Mouse (Mus musculus) forebrain, embryonic 12.5 days (tissue): ENCODE results near the gene Zfhx2. TPM values are rescaled to one million over a fixed set of nuclear protein-coding genes. Genes with fewer than 3 reads are reported as not detected.
A peak's percentile ranks its signal among the peaks of the same experiment; 100 is the strongest.

ENCODE experiments used
- ATAC-seq: fragments of 200-750 bp; cut with Nextera tagmentation; 2 replicates; pipeline ENCODE4 v1.8.0; 2017; ENCODE audit warnings: moderate TSS enrichment; ENCODE audit not compliant: low FRiP score
- H3K27ac ChIP-seq: fragments of 300-500 bp; sonication (generic); 2 replicates; pipeline ENCODE4 v1.5.1; 2016; ENCODE audit warnings: mild to moderate bottlenecking
- H3K27me3 ChIP-seq: fragments of 300-500 bp; sonication (generic); 2 replicates; pipeline ENCODE4 v1.6.1; 2016; ENCODE audit warnings: mild to moderate bottlenecking
- H3K36me3 ChIP-seq: fragments of 300-500 bp; sonication (generic); replicated peaks from 2 replicates; pipeline ENCODE4 v1.6.1; 2016; ENCODE audit warnings: mild to moderate bottlenecking
- H3K4me1 ChIP-seq: fragments of 300-500 bp; sonication (generic); 2 replicates; pipeline ENCODE4 v1.6.1; 2016
- H3K4me2 ChIP-seq: fragments of 300-500 bp; sonication (generic); 2 replicates; pipeline ENCODE4 v1.6.1; 2016; ENCODE audit warnings: mild to moderate bottlenecking, moderate library complexity
- H3K4me3 ChIP-seq: fragments of 300-500 bp; sonication (generic); replicated peaks from 2 replicates; pipeline ENCODE4 v1.5.1; 2016; ENCODE audit warnings: mild to moderate bottlenecking
- H3K9ac ChIP-seq: fragments of 300-500 bp; sonication (generic); 2 replicates; pipeline ENCODE4 v1.6.1; 2016; ENCODE audit warnings: mild to moderate bottlenecking
- H3K9me3 ChIP-seq: fragments of 300-500 bp; sonication (generic); 2 replicates; pipeline ENCODE4 v1.6.1; 2016
- WGBS: fragments of 180-500 bp; shearing (Covaris S2); methylation state at CpG from one replicate; pipeline ENCODE4 v1.1.7; 2016; 5-methylcytosine and 5-hydroxymethylcytosine counted together
- polyA plus RNA-seq: library from polyadenylated mRNA; unstranded; fragments of >200 nt; fragmentation: Nextera tagmentation; extraction: Ambion mirVana; gene quantifications from 2 replicates; pipeline ENCODE4 v1.2.1, GENCODE M21; 2016

The Zfhx2 gene
- polyA plus RNA-seq, 1 experiment from 2014 or later, result 26.3 TPM

DNA sequence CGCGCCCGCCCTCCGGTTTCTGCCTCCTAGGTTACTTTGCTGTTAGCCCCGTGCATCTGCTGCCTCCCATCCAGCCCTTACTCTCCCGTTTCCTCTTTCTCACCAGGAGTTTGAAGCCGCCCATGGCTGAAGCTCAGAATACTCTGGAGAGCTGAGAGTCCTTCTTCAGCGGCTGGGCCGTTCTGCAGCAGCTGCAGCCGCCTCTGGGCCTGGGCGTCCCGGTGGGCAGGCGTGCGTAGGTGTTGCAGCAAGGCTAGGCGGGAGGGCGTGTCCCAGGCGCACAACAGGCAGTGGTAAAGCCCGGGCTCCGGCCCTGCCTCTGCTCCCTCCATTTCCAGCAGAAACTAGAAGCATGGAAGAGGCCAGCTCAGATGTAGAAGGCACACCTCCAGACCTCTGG, 20.4 kb downstream of the Zfhx2 start:
- WGBS, result 34% methylated on average over 19 of the region's 19 CpGs
- no peak for ATAC-seq
- Histone ChIP-seq H3K4me2 (peak overlapping the region; percentile 2; the same call in 1 of the 2 replicates), H3K9ac (no peak overlapping the region), H3K4me3 (no peak overlapping the region), H3K27ac (0 out of 2 replicates have a peak overlapping the region, but pooled peaks have one; percentile 25), H3K4me1 (peaks cover 28% of the 10 kb centered on the region), H3K9me3 (no peaks in the 10 kb centered on the region), H3K27me3 (peaks cover 6% of the 10 kb centered on the region; the same call in 1 of the 2 replicates), H3K36me3 (peaks cover 83% of the 10 kb centered on the region)

DNA sequence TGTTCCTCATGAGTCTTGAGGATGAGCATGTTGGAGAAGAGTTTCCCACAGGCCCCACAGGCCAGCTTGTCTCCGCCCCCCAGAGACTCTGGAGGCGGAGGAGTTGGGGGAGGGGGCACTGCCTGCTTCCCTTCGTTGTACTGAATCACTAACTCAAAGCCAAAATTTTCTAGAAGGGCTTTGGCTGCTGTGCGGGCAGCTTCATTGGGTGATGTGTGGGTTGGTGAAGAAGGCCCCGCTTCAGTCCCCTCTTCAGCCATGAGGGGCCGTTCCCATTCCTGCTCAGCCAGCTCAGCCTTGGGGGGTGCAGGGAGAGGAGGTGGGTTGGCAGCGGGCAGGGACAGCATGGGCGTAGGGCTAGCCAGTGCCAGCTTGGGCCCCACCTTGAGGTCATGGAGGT, 26.1 kb downstream of the Zfhx2 start:
- Histone ChIP-seq H3K9me3 (no peaks in the 10 kb centered on the region), H3K27me3 (no peaks in the 10 kb centered on the region), H3K36me3 (peaks cover 84% of the 10 kb centered on the region), H3K4me3 (no peak overlapping the region), H3K4me2 (no peak overlapping the region), H3K27ac (no peak overlapping the region), H3K4me1 (peaks cover 26% of the 10 kb centered on the region), H3K9ac (no peak overlapping the region)
- no peak for ATAC-seq
- WGBS, result 91% methylated on average over 8 of the region's 8 CpGs

- Histone ChIP-seq H3K27ac (no peak overlapping the region), H3K4me3 (no peak overlapping the region), H3K36me3 (peaks cover 78% of the 10 kb centered on the region), H3K9me3 (no peaks in the 10 kb centered on the region), H3K27me3 (no peaks in the 10 kb centered on the region), H3K4me2 (no peak overlapping the region), H3K4me1 (peaks cover 32% of the 10 kb centered on the region), H3K9ac (no peak overlapping the region)
- ATAC-seq, result no peak
- WGBS, result 92% methylated on average over 13 of the region's 13 CpGs
Observed at GRCm38 (mm10) chr14:55065391-55065790, 26.7 kb downstream of the Zfhx2 start.

DNA sequence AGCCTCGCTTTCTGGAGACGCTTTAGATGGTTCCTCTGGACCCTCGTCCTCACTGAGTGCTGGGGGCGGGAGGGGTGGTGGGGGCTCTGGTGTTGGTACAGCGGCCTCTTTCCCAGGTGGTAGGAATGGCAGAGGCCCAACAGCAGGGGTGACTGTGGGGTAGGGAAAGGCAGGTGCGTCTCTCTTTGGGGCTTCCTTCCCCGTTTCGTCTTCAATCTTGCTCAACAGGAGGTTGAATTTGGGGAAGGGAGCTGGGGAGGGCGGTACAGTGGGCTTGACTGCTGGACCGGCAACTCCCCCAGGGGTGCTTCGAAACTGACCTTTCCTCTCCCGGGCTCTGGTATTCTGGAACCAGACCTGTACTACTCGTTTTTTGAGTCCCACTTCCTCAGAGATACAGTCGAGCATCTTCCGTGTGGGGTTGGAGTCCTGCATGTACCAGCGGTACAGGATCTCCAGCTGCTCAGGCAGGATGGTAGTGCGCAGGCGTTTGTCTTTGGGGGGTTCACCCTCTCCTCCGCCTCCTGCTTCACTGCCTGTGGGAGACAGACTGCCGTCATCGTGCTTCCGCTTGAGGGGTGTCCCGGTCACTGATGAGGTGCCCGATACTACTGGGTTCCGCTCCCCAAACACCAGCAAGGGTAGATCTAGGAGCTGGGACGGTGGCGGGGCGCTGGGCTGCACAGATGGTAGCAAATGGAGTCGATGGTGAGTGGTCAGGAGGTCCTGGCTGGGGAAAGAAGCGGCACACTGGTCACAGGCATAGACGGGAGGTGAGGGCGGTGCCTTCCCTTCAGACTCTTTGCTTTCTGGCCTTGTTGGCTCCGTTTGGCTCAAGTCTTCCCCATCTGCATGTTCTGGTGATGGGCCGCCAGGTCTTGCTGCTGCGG, 27.4 kb downstream of the Zfhx2 start:
- Histone ChIP-seq H3K9me3 (no peaks in the 10 kb centered on the region), H3K27ac (no peak overlapping the region), H3K4me1 (peaks cover 37% of the 10 kb centered on the region), H3K9ac (no peak overlapping the region), H3K27me3 (no peaks in the 10 kb centered on the region), H3K36me3 (peaks cover 72% of the 10 kb centered on the region), H3K4me2 (no peak overlapping the region), H3K4me3 (no peak overlapping the region)
- ATAC-seq, result no peak
- 85% methylated on average over 35 of the region's 35 CpGs for WGBS

DNA sequence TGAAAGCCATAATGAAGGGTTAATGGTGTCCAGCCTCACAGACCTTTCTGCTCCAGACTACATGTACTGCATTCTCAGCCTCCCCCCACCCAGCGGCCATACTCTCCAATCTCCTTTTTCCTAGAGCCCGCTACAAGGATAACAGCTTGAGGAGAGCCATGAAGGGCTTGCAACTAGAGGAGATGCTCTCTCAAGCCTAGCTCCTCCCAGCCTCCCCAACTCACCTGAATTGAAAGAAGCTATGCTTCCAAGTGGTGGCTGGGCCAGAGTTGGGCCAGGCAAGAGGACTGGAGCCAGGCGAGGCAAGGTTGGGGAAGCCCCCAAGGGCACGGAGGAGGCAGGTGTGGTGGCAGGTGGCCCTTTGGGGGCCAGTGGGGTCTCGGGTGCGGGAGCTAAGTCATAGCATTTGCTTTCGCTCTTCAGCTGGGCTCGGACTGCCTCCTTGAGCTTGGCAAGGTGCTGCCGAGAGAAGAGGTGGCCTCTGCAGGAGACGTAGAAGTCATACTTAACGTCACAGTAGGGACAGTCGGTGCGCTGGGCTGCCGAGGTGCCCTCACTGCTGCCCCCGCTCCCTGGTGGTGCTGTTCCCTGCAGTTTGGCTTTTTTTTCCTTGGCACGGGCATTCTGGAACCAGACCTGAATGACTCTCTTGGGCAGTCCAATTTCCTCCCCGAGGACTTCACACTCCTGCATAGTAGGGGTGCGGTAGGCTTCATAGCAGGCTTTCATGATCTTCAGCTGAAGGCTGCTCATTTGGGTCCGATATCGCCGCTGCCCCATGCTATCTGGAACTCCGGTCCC, 28.3 kb downstream of the Zfhx2 start:
- no peak for ATAC-seq
- Histone ChIP-seq H3K27ac (no peak overlapping the region), H3K9me3 (no peaks in the 10 kb centered on the region), H3K9ac (no peak overlapping the region), H3K4me3 (no peak overlapping the region), H3K4me2 (no peak overlapping the region), H3K4me1 (peaks cover 40% of the 10 kb centered on the region), H3K27me3 (no peaks in the 10 kb centered on the region), H3K36me3 (peaks cover 62% of the 10 kb centered on the region)
- WGBS, result 90% methylated on average over 22 of the region's 22 CpGs

GRCm38 (mm10) chr14:55063117-55063516, 29.0 kb downstream of the Zfhx2 start:
- peak overlapping the region; percentile 9; the same call in 1 of the 2 replicates for H3K4me2 ChIP-seq

DNA sequence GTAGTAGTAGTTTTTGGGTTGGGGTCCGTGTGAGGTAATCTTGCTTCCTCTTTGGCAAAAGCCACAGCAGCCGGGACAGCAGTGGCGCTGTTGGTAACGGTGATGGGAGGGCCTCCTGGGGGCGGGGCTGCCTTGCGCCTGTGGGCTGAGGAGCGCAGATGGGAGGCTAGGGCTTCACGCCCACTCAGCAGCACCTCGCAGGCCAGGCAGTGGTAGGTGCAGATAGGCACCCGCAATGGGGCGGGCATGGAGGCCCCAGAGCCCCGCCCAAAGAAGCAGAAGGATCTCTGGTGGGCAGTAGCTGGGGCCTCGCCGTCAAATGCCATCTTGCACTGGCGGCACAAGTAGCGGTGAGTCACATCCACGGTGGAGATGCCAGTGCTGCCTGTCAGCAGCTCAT, 29.5 kb downstream of the Zfhx2 start:
- peak; percentile 66 for ATAC-seq
- Histone ChIP-seq H3K36me3 (peaks cover 51% of the 10 kb centered on the region), H3K9me3 (no peaks in the 10 kb centered on the region), H3K4me2 (peak overlapping the region; percentile 9; the same call in 1 of the 2 replicates), H3K27ac (peak overlapping the region; percentile 33), H3K4me3 (no peak overlapping the region), H3K27me3 (no peaks in the 10 kb centered on the region), H3K9ac (no peak overlapping the region; the same call in 1 of the 2 replicates), H3K4me1 (peaks cover 40% of the 10 kb centered on the region)
- 34% methylated on average over 17 of the region's 17 CpGs for WGBS

More at GRCm38 (mm10) chr14:55063117-55063516, 29.0 kb downstream of the Zfhx2 start:
- 85% methylated on average over 5 of the region's 5 CpGs for WGBS
- no peaks in the 10 kb centered on the region for H3K27me3 ChIP-seq
- ATAC-seq, result 0 out of 2 replicates have a peak, but pooled peaks have one; percentile 1
- no peaks in the 10 kb centered on the region for H3K9me3 ChIP-seq
- peaks cover 40% of the 10 kb centered on the region for H3K4me1 ChIP-seq
- peak overlapping the region; percentile 33; the same call in 1 of the 2 replicates for H3K27ac ChIP-seq
- peaks cover 55% of the 10 kb centered on the region for H3K36me3 ChIP-seq
- no peak overlapping the region for H3K9ac ChIP-seq
- H3K4me3 ChIP-seq, result no peak overlapping the region

GRCm38 (mm10) chr14:55061845-55062244, 30.3 kb downstream of the Zfhx2 start:
- H3K27ac ChIP-seq, result no peak overlapping the region
- no peak for ATAC-seq
- 45% methylated on average over 7 of the region's 7 CpGs for WGBS
- H3K4me3 ChIP-seq, result no peak overlapping the region
- H3K9me3 ChIP-seq, result no peaks in the 10 kb centered on the region
- peaks cover 43% of the 10 kb centered on the region for H3K36me3 ChIP-seq
- no peak overlapping the region for H3K4me2 ChIP-seq
- no peaks in the 10 kb centered on the region for H3K27me3 ChIP-seq
- no peak overlapping the region for H3K9ac ChIP-seq
- peaks cover 40% of the 10 kb centered on the region for H3K4me1 ChIP-seq

DNA sequence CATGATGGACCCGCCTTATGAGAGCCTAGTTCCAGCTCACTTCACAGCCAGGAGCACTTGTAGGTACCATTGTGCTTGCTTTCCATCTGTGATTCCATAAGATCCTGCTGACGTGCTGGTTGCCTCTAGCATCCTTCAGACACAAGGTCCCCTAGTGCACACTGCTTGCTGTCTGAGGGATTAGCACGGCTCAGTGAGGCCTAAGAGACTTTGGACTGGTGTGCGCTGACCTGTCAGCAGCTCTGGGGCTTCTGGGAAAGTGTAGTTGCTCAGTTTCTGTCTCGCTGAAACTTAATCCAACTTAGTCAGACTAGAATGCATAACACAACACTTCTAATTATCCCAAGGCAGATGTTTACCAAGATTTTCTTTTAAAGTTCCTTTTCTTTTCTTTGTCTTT, 32.2 kb downstream of the Zfhx2 start:
- Histone ChIP-seq H3K9me3 (no peaks in the 10 kb centered on the region), H3K27ac (peak overlapping the region; percentile 63; the same call in 1 of the 2 replicates), H3K4me3 (no peak overlapping the region), H3K4me2 (no peak overlapping the region), H3K4me1 (peaks cover 42% of the 10 kb centered on the region), H3K9ac (no peak overlapping the region), H3K27me3 (peaks cover 2% of the 10 kb centered on the region; the same call in 1 of the 2 replicates), H3K36me3 (peaks cover 25% of the 10 kb centered on the region)
- 26% methylated on average over 5 of the region's 5 CpGs for WGBS
- ATAC-seq, result no peak

- H3K9me3 ChIP-seq, result no peaks in the 10 kb centered on the region
- peaks cover 2% of the 10 kb centered on the region; the same call in 1 of the 2 replicates for H3K27me3 ChIP-seq
- H3K4me2 ChIP-seq, result no peak overlapping the region
- H3K4me1 ChIP-seq, result peaks cover 50% of the 10 kb centered on the region
- no peak for ATAC-seq
- H3K4me3 ChIP-seq, result no peak overlapping the region
- whole genome bisulfite sequencing, result 91% methylated on average over 1 of the region's 1 CpGs
- no peak overlapping the region for H3K27ac ChIP-seq
- no peak overlapping the region for H3K9ac ChIP-seq
- H3K36me3 ChIP-seq, result peaks cover 16% of the 10 kb centered on the region
Observed at GRCm38 (mm10) chr14:55059009-55059408, 33.1 kb downstream of the Zfhx2 start.

- Histone ChIP-seq H3K27ac (peak overlapping the region; percentile 88), H3K4me1 (peaks cover 30% of the 10 kb centered on the region), H3K4me2 (peak overlapping the region; percentile 38), H3K9ac (no peak overlapping the region), H3K36me3 (no peaks in the 10 kb centered on the region), H3K9me3 (0 out of 2 replicates have a peak, but pooled peaks cover 2% of the 10 kb centered on the region), H3K4me3 (no peak overlapping the region), H3K27me3 (peaks cover 2% of the 10 kb centered on the region; the same call in 1 of the 2 replicates)
- ATAC-seq, result peak; percentile 31; the same call in 1 of the 2 replicates
- 70% methylated on average over 11 of the region's 11 CpGs for WGBS
Observed at GRCm38 (mm10) chr14:55055167-55055834, 36.8 kb downstream of the Zfhx2 start.
